10 mouse cellular contexts compared by ENCODE assay signal in the genomic region with DNA sequence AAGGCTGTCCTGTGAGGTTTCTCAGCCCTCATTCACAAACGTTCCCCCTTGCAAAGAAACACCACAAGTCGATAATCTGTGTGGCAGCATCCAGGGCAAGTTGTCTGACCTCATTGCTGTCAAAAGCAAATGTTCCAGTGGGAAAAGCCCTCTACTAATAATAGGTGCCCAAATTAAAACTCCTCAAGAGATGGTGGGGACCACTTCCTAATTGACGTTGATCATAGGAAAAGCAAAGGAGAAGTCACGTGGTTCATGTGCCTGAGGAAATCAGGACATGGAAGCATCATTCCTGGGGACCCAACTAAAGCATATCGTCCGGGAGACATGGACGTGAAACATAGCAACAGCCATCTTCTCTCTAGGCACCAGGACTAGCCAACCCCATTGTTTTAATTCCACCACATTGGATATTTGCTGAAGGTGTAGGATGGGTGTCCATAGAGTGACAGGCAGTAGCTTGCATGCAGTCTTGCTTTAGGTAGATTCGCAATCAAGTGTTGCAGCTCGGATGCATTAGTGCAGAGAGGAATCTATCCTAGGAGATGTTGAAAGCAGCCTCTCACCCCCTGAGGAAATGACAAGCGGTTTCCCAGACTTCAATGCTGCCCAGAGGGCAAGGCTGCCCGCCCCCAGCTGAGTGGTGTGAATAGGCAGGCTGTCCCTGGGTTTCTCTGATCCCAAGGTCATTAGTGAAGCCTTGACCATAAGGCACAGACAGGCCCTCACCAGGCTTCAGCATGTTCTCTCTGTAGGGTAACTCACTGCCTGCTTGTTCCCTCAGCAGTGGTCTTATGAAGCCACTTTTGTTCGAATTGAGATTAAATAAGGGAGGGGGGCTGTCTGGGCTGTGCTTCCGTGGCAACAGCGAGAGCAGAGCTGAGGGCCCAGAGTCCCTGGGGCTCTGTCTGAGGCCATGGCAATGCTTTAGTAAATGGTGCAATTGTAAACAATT.
A peak's percentile ranks its signal among the peaks of the same experiment; 100 is the strongest.
DNase-seq lines count a peak whose midpoint lies in the region; ATAC-seq and TF ChIP-seq lines count a peak whose summit lies in the region.
"Had no signal": no experiment of that assay in that cellular context is flagged by ENCODE, and none has a peak within 500 bp of the region (broad histone marks: within the 10 kb centered on the region; RNA-seq: fewer than 3 reads in every experiment).

No protein-coding gene starts in this region.

- peak; percentile 83 for ATAC-seq in forebrain, postnatal 0 days
- peak; percentile 91 for ATAC-seq in midbrain, embryonic 12.5 days (ENCODE audit: low FRiP score, low read depth)
- no peak for ATAC-seq in monocyte, adult 5-6 weeks (replicated peaks; ENCODE audit: insufficient number of reproducible peaks, low FRiP score, low TSS enrichment, poor library complexity, severe bottlenecking)

- H3K4me1 ChIP-seq in forebrain, postnatal 0 days (ENCODE audit: insufficient read depth), result peaks cover 23% of the 10 kb centered on the region; the same call in 1 of the 2 replicates
- peaks cover 28% of the 10 kb centered on the region for H3K4me1 ChIP-seq in midbrain, embryonic 12.5 days
- H3K4me1 ChIP-seq: liver, embryonic 13.5 days had no signal

- H3K9ac ChIP-seq in forebrain, postnatal 0 days, result peak overlapping the region; percentile 19; the same call in 1 of the 2 replicates
- H3K9ac ChIP-seq in midbrain, embryonic 12.5 days (replicated peaks), result no peak overlapping the region
- H3K9ac ChIP-seq: liver, embryonic 13.5 days had no signal

- peaks cover 7% of the 10 kb centered on the region; the same call in 1 of the 2 replicates for H3K36me3 ChIP-seq in forebrain, postnatal 0 days (ENCODE audit: insufficient read depth)
- H3K36me3 ChIP-seq in midbrain, embryonic 12.5 days, result no peaks in the 10 kb centered on the region
- H3K36me3 ChIP-seq: liver, embryonic 13.5 days had no signal

- 18% methylated on average over 14 of the region's 14 CpGs for whole genome bisulfite sequencing in forebrain, postnatal 0 days
- WGBS in midbrain, embryonic 12.5 days, result 23% methylated on average over 14 of the region's 14 CpGs

- no peaks in the 10 kb centered on the region for H3K9me3 ChIP-seq in forebrain, postnatal 0 days (ENCODE audit: low read length)
- no peaks in the 10 kb centered on the region for H3K9me3 ChIP-seq in midbrain, embryonic 12.5 days
- H3K9me3 ChIP-seq: liver, embryonic 13.5 days had no signal

- DNase-seq in adrenal gland, adult 8-10 months, result peak; percentile 52
- DNase-seq in brain, embryonic 14.5 days (ENCODE audit: low read depth), result peak; percentile 91
- DNase-seq in forebrain, postnatal 0 days, result peak; percentile 54
- no peak for DNase-seq in natural killer cell, adult 2 months (ENCODE audit: low spot score in 2 of 2)
- no peak for DNase-seq in liver
- DNase-seq: cerebellum, adult 11 months; kidney, adult 11 months; liver, embryonic 13.5 days had no signal

- no peak for TF ChIP-seq CTCF in brain, embryonic 14.5 days (IDR thresholded peaks at IDR 0.05; ENCODE audit: borderline replicate concordance, extremely low read depth, insufficient read depth, insufficient read length)
- TF ChIP-seq CTCF in forebrain, postnatal 0 days (IDR thresholded peaks at IDR 0.05; ENCODE audit: low read depth), result no peak

- no peak overlapping the region for H3K4me2 ChIP-seq in forebrain, postnatal 0 days (ENCODE audit: low read depth)
- H3K4me2 ChIP-seq in midbrain, embryonic 12.5 days (replicated peaks), result peak overlapping the region; percentile 2
- H3K4me2 ChIP-seq: liver, embryonic 13.5 days had no signal

- H3K4me3 ChIP-seq in forebrain, postnatal 0 days (ENCODE audit: low read depth, low read length), result no peak overlapping the region
- H3K4me3 ChIP-seq in midbrain, embryonic 12.5 days, result no peak overlapping the region
- H3K4me3 ChIP-seq: liver, embryonic 13.5 days had no signal

- H3K27ac ChIP-seq in forebrain, postnatal 0 days (ENCODE audit: low read depth, low read length), result peak overlapping the region; percentile 42; the same call in 1 of the 2 replicates
- peak overlapping the region; percentile 76 for H3K27ac ChIP-seq in midbrain, embryonic 12.5 days (replicated peaks)
- H3K27ac ChIP-seq: liver, embryonic 13.5 days had no signal

- no peaks in the 10 kb centered on the region for H3K27me3 ChIP-seq in forebrain, postnatal 0 days (ENCODE audit: insufficient read depth, low read length)
- H3K27me3 ChIP-seq in midbrain, embryonic 12.5 days, result peaks cover 82% of the 10 kb centered on the region
- H3K27me3 ChIP-seq: liver, embryonic 13.5 days had no signal

- TF ChIP-seq POLR2A in brain, embryonic 14.5 days (IDR thresholded peaks at IDR 0.05; ENCODE audit: borderline replicate concordance, extremely low read depth, insufficient read depth, insufficient read length, poor library complexity, severe bottlenecking), result no peak

Comparison
In these comparisons a context has a peak if more than half of its experiments do, and no peak if none do; other contexts are left out.
1. DNase-seq: peak in adrenal gland, adult 8-10 months (single experiment), brain, embryonic 14.5 days (single experiment) and forebrain, postnatal 0 days (single experiment); none in natural killer cell, adult 2 months (0 of 2) and liver (single experiment).